Mouse (Mus musculus): ENCODE measurements at regions not wholly inside any gene's neighbourhood (a gene's known extent, or its start where the extent isn't known, plus 50 kb on each side); places are given as distances from the start of the nearest gene placed in this dataset.

GRCm38 (mm10) chr9:41430391-41431343 lies 269.2 kb upstream of the Ubash3b start:
- TF ChIP-seq CTCF (IDR thresholded peaks at IDR 0.05; ENCODE audit: borderline replicate concordance, insufficient read depth, low read length) (no peak), POLR2A (IDR thresholded peaks at IDR 0.05; ENCODE audit: low read depth, low read length) (no peak)
